Mouse (Mus musculus): ENCODE measurements around the gene Hoxa5.

- no peak for TF ChIP-seq CTCF (IDR thresholded peaks at IDR 0.05; ENCODE audit: extremely low read depth, insufficient read depth, insufficient read length, insufficient replicate concordance)
- no peak for TF ChIP-seq POLR2A (IDR thresholded peaks at IDR 0.05; ENCODE audit: low read depth, low read length)
Measured at GRCm38 (mm10) chr6:52238976-52239375, 34.6 kb upstream of the Hoxa5 start.
